Mouse (Mus musculus) cerebellum, adult 9-10 months (tissue): ENCODE measurements at regions not wholly inside any gene's neighbourhood (a gene's known extent, or its start where the extent isn't known, plus 50 kb on each side); places are given as distances from the start of the nearest gene placed in this dataset.
A peak's percentile ranks its signal among the peaks of the same experiment; 100 is the strongest.
"Not testable (repeated sequence)": the region's sequence is repeated elsewhere in the genome, so short reads cannot be mapped to it uniquely, and the experiment has no call there.

Source experiments
- DNase-seq: peaks from one replicate; pipeline ENCODE4 v3.0.0; 2022

DNA sequence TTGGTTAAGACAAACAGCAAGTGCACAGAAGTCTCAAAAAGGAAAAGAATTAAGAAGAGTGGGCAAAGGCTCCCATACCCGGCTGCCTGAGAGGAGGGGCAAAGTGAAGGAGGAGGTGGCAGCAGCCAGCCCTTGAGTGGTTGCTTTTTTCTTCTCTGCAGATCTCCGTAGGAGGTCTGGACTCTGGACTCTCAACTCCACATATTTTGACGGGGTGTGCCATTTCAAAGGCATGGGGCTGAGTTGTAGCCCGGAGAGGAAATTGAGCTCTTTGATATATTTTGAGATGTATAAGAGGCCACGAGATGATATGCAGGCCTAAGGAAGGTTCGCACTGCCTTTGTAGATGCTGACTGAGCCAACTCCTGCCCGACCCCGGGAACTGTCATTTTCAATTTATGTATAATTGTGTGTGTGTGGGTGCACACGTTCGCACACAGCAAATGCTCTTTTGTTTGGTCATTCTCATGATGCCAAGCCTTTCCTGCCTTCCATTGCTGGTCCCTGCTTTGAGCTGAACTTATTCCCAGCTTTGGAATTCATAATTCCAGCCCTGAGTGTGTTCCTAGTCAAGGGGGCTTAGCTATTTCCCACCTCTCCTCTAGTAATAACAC is 56.4 kb downstream of the Cxcr4 start:
- DNase-seq = no peak

GRCm38 (mm10) chr1:128532632-128533031 is 59.5 kb downstream of the Cxcr4 start:
- no peak for DNase-seq

GRCm38 (mm10) chr1:128529808-128530545 is 62.1 kb downstream of the Cxcr4 start:
- no peak for DNase-seq

DNA sequence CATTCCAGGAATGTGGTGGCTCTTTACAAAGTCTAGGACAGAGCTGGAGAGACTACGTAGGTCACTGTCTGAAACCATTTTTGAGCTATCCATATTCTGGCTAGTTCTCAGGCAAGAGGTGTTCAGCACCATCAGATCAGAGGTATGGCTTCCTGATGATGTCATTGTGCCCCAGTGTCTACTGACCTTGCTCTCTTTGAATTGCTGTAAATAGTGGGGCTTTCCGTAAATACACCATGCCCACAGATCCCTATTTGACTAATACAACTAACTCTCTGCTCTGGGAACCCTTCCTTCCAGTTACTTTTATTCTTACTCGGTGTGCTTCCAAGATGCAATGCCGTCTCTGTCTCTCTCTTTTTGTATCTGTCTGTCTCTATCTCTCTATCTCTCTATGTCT is 72.9 kb downstream of the Cxcr4 start:
- DNase-seq = no peak

GRCm38 (mm10) chr1:128518514-128518913 is 73.6 kb downstream of the Cxcr4 start:
- no peak for DNase-seq

DNA sequence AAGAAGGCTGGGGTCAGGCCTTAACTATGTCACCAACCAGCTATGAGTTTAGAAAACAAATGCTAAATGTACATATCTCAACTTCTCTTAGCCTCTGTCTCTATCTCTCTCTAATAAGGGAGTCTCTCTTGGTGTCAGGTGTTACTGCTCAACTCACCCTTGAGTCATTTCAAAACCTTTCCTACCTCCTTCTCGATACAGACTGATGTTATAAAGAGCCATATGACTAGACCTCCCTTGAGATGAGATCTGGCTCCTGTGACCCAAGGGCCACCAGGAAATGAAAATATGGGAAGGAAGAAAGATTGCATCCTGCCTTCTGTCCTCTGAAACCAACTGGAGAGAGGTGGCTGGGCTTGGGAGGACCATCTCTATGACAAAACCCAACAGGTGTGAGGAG is 74.7 kb downstream of the Cxcr4 start:
- no peak for DNase-seq

- no peak for DNase-seq
These were observed 77.8 kb downstream of the Cxcr4 start for GRCm38 (mm10) chr1:128514327-128514726.

- DNase-seq = no peak
These were observed 78.2 kb downstream of the Cxcr4 start for GRCm38 (mm10) chr1:128513911-128514310.

DNA sequence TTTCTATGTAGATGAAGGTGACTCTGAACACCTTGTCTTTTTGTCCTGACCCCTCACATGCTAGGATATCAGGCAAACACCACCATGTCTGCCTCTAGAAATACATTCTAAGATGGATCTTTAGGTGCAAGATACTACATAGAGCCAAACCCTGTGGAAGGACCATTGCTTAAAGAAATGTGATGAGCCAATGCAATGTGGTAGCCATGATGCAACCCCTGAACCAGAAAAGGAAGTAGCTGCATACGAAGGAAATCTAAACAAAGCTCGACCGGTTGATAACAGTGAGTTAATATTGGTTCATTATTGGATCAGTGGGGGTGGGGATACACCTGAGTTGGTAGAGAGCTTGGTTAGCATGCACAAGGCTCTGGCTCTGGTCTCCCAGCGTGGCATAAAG is 78.9 kb downstream of the Cxcr4 start:
- no peak for DNase-seq

DNA sequence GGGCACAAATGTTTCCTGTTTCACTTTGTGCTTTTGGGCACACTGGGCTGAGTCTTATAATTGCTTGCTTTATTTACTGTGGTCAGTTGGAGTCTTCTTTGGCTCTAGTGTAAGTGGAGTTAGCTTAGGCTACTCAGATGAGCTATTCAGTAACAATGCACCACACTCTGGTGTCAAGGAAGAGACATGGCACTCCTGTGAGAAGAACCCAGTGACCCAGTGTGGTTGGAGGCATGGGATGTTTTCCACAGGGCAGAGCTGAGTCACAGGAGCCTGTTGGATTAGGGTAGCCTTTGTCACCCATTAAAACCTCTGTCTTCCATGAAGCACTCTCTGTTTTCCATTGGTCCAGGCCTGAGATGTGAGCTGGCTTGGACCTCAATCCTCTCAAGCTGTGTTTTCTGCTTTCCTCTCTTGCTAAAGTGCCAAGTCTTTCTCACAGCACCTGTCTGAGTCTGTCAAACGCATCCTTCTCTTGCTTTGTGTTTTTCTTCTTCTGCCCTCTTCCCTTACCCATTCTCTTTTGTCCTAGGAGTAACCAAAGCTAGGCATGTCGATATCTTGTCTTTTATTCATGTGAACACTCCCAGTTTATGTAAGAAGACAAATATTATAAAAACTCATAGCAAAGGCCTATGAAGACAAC is 83.2 kb downstream of the Cxcr4 start:
- no peak for DNase-seq

GRCm38 (mm10) chr1:128506551-128507313 is 85.4 kb downstream of the Cxcr4 start:
- no peak for DNase-seq

- no peak for DNase-seq
These were observed 87.2 kb upstream of the Dars start for GRCm38 (mm10) chr1:128504371-128504770.

- DNase-seq = no peak
These were observed 81.0 kb upstream of the Dars start for GRCm38 (mm10) chr1:128498042-128498772.

GRCm38 (mm10) chr1:128492251-128492650 is 75.1 kb upstream of the Dars start:
- DNase-seq = no peak

DNA sequence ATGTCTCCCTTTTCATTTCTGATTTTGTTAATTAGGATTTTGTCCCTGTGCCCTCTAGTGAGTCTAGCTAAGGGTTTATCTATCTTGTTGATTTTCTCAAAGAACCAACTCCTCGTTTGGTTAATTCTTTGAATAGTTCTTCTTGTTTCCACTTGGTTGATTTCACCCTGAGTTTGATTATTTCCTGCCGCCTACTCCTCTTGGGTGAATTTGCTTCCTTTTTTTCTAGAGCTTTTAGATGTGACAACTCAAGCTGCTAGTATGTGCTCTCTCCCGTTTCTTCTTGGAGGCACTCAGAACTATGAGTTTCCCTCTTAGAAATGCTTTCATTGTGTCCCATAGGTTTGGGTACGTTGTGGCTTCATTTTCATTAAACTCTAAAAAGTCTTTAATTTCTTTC is 70.0 kb upstream of the Dars start:
- DNase-seq = not testable (repeated sequence)

DNA sequence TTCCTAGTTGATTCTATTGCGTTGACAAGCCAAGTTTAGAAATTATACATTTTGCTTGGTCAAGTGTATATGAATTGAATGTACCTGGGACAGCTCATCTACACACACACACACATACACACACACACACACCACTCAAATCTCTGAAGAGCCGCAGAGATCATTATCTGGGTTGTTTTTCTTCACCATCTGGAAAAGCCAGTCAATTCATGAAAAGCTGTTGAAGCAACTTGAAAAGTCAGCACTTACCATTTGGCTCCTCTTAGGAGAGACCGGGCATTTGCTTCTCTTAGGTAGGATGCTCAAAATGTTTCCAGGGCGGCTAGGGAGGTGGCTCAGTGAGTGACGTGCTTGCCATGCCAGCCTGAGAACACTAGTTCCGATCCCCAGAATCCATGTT is 61.2 kb upstream of the Dars start:
- DNase-seq = no peak

DNA sequence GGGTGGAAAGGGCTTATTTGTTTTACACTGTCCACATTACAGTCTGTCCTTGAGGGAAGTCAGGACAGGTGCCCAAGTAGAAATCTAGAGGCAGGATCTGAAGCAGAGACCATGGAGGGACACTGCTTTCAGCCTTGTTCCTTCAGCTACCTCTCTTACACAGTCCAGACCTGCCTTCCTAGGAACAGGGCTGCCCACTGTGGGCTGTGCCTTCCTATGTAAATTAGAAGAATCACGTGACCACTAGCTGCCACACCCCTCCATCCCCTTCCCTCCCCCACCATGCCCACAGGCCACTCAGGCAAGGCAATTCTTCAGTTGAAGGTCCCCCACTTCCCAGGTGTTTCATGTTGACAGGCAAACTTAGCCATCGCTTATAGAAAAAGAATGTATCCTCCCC is 60.5 kb upstream of the Dars start:
- no peak for DNase-seq

DNA sequence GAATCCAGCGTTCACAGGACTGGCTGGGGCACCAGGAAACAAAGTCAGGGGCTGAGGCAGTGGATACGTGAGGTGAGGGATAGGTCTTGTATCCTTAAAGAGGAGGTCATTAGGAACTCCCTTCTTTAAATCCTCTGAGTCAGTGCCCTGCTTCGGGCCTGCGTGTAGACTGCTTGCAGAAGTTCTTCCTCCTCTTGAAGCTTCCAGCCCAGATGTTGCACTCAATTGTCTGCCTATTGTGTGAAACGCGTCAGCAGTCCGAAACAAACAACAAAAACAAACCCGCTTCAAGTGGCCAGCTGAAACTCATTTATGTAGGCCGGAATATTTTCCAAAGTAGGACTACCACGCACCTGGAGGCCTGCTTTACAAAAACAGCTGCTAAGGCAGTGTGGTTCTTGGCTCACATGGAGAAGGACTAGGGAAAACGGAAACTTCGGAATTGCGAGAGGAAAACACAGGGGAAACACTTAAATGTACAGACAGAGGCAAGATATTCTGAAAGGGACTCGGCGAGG is 55.6 kb upstream of the Dars start:
- DNase-seq = no peak

GRCm38 (mm10) chr1:128472022-128472712 is 55.0 kb upstream of the Dars start:
- DNase-seq = peak; percentile 15

DNA sequence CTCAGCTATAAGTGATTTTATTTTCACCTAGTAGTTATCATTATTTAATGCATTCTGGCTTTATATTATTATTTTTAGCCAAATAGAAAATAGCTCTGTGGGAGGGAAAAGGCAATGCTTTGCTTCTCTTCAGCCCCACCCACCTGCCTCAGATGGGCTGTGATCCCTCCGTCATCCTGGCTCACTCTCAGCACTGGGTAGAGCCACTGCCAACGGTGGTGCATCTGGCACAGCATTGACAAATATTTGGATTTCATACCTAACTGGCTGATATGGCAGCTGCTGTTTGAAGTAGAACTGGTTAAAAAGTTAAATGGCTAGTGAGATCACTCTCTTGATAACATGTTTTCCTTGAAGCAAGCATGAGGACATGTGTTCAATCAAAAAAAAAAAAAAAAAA is 53.6 kb upstream of the Dars start:
- no peak for DNase-seq

DNA sequence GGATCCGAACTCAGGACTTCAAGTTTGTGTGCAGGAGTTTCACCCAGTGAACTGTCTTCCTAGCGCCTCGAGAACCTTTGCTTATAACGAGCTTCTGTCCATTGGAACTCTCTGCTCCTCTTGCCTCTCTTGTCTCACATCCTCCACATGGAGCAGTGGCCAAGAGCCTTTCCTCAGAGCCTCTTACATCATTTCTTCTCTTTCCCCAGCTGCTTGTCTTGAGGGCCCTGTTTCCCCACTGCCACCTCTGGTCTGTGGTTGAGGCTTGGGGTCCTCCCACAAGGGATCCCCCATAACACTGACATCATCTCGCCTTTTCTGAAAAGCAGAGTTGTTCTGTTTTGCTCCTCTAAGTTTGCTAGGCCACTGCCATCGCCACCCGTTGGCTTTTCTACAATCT is 51.9 kb upstream of the Dars start:
- DNase-seq = no peak
